Mouse (Mus musculus) right cerebral cortex, postnatal 25 days (tissue): ENCODE results near the gene Gm20708.
A peak's percentile ranks its signal among the peaks of the same experiment; 100 is the strongest.

Experiments used
- DNase-seq: peaks from one replicate; pipeline ENCODE4 v3.0.0; 2022

Gene Gm20708

GRCm38 (mm10) chr11:117809407-117810311 is at the start of gene Gm20708, which contains the start of gene Syngr2:
Gm20708 (plus strand) TSS chr11:117809668.
Syngr2 (plus strand) TSS chr11:117809668.
- peak; percentile 49 for DNase-seq

GRCm38 (mm10) chr11:117760374-117761119 is 48.9 kb upstream of the Gm20708 start:
- DNase-seq: no peak

GRCm38 (mm10) chr11:117761801-117762200 is 47.7 kb upstream of the Gm20708 start:
- no peak for DNase-seq

GRCm38 (mm10) chr11:117762246-117762645 is 47.2 kb upstream of the Gm20708 start:
- DNase-seq: no peak

GRCm38 (mm10) chr11:117764319-117764718 is 45.1 kb upstream of the Gm20708 start:
- DNase-seq: no peak

GRCm38 (mm10) chr11:117765361-117765760 is 44.1 kb upstream of the Gm20708 start:
- DNase-seq: no peak

- DNase-seq: no peak
Measured at GRCm38 (mm10) chr11:117766275-117766674, 43.2 kb upstream of the Gm20708 start.

- DNase-seq: no peak
Measured at GRCm38 (mm10) chr11:117768725-117769682, 40.5 kb upstream of the Gm20708 start.

- no peak for DNase-seq
Measured at GRCm38 (mm10) chr11:117769683-117770047, 39.8 kb upstream of the Gm20708 start.

GRCm38 (mm10) chr11:117770407-117770806 is 39.1 kb upstream of the Gm20708 start:
- DNase-seq: no peak

GRCm38 (mm10) chr11:117772352-117772751 is 37.1 kb upstream of the Gm20708 start:
- no peak for DNase-seq

- no peak for DNase-seq
Measured at GRCm38 (mm10) chr11:117774925-117775324, 34.5 kb upstream of the Gm20708 start.

- no peak for DNase-seq
Measured at GRCm38 (mm10) chr11:117775540-117775939, 33.9 kb upstream of the Gm20708 start.

GRCm38 (mm10) chr11:117776085-117776792 is 33.2 kb upstream of the Gm20708 start:
- no peak for DNase-seq

GRCm38 (mm10) chr11:117777111-117777510 is 32.4 kb upstream of the Gm20708 start:
- DNase-seq: no peak

- DNase-seq: no peak
Measured at GRCm38 (mm10) chr11:117778031-117778430, 31.4 kb upstream of the Gm20708 start.

- no peak for DNase-seq
Measured at GRCm38 (mm10) chr11:117778851-117779433, 30.5 kb upstream of the Gm20708 start.

GRCm38 (mm10) chr11:117779434-117780198 is 29.9 kb upstream of the Gm20708 start:
- DNase-seq: no peak

GRCm38 (mm10) chr11:117780199-117780515 is 29.3 kb upstream of the Gm20708 start:
- DNase-seq: no peak

GRCm38 (mm10) chr11:117780582-117781111 is 28.8 kb upstream of the Gm20708 start:
- no peak for DNase-seq
